Mouse (Mus musculus): ENCODE data around the gene Slc22a1.

- TF ChIP-seq CTCF (conservative IDR thresholded peaks at IDR 0.05; ENCODE audit: low read length) (no peak), POU5F1 (IDR thresholded peaks at IDR 0.05; ENCODE audit: borderline replicate concordance, low read length) (no peak)
Measured at GRCm38 (mm10) chr17:12708398-12708797, 32.8 kb upstream of the Slc22a1 start.

All from E14TG2a.4 (cell line).